Mouse (Mus musculus): ENCODE results near the gene Ggt1. TPM values are rescaled to one million over a fixed set of nuclear protein-coding genes. Genes with fewer than 3 reads are reported as not detected.

Ggt1 gene
- total RNA-seq, 2 experiments from 2014 or later = 0.64 TPM; not detected in 1

- no peak for DNase-seq
Observed at GRCm38 (mm10) chr10:75573181-75573580, 11.8 kb downstream of the Ggt1 start.

GRCm38 (mm10) chr10:75573965-75574364 lies 12.6 kb downstream of the Ggt1 start:
- no peak for DNase-seq

- DNase-seq = no peak
Observed at GRCm38 (mm10) chr10:75579129-75579528, 17.7 kb downstream of the Ggt1 start.

- DNase-seq = peak; percentile 70
Observed at GRCm38 (mm10) chr10:75585876-75586552, 24.6 kb downstream of the Ggt1 start.

GRCm38 (mm10) chr10:75586553-75586879 lies 25.1 kb downstream of the Ggt1 start:
- DNase-seq = no peak

- DNase-seq = no peak
Observed at GRCm38 (mm10) chr10:75587781-75588180, 26.4 kb downstream of the Ggt1 start.

GRCm38 (mm10) chr10:75588336-75588735 lies 26.9 kb downstream of the Ggt1 start:
- peak; percentile 77 for DNase-seq

- peak; percentile 58 for DNase-seq
Observed at GRCm38 (mm10) chr10:75589129-75589528, 27.7 kb downstream of the Ggt1 start, which contains the start of gene Ggt5. Gene Ggt5, plus strand, starts transcription at chr10:75589340.

GRCm38 (mm10) chr10:75589651-75590050 lies 28.2 kb downstream of the Ggt1 start:
- no peak for DNase-seq

- peak; percentile 49 for DNase-seq
Observed at GRCm38 (mm10) chr10:75591211-75591894, 29.9 kb downstream of the Ggt1 start.

GRCm38 (mm10) chr10:75592585-75592984 lies 31.2 kb downstream of the Ggt1 start:
- no peak for DNase-seq

- DNase-seq = no peak
Observed at GRCm38 (mm10) chr10:75595981-75596380, 34.6 kb downstream of the Ggt1 start.

- no peak for DNase-seq
Observed at GRCm38 (mm10) chr10:75600189-75600730, 38.9 kb downstream of the Ggt1 start.

GRCm38 (mm10) chr10:75605162-75605846 lies 43.9 kb downstream of the Ggt1 start:
- DNase-seq = no peak

- DNase-seq = no peak
Observed at GRCm38 (mm10) chr10:75607253-75607652, 45.8 kb downstream of the Ggt1 start.

GRCm38 (mm10) chr10:75608975-75609374 lies 47.6 kb downstream of the Ggt1 start:
- no peak for DNase-seq

- DNase-seq = no peak
Observed at GRCm38 (mm10) chr10:75610486-75610885, 49.1 kb downstream of the Ggt1 start.

- DNase-seq = no peak
Observed at GRCm38 (mm10) chr10:75616044-75616443, 54.6 kb downstream of the Ggt1 start.

GRCm38 (mm10) chr10:75620818-75621217 lies 59.4 kb downstream of the Ggt1 start:
- DNase-seq = no peak

- DNase-seq = no peak
Observed at GRCm38 (mm10) chr10:75625920-75626319, 64.5 kb downstream of the Ggt1 start.

- no peak for DNase-seq
Observed at GRCm38 (mm10) chr10:75626991-75627390, 65.6 kb downstream of the Ggt1 start.

GRCm38 (mm10) chr10:75627490-75627889 lies 66.1 kb downstream of the Ggt1 start:
- peak; percentile 62 for DNase-seq

- DNase-seq = peak; percentile 87
Observed at GRCm38 (mm10) chr10:75632633-75633032, 71.2 kb downstream of the Ggt1 start.
